Mouse (Mus musculus) hindbrain, postnatal 0 days (tissue): ENCODE data around the gene Hk2. TPM values are rescaled to one million over a fixed set of nuclear protein-coding genes. Genes with fewer than 3 reads are reported as not detected.

Experiments used
- ATAC-seq: fragments of 200-750 bp; cut with Nextera tagmentation; 2 replicates; pipeline ENCODE4 v1.8.0; 2017; ENCODE audit warnings: mild to moderate bottlenecking, moderate TSS enrichment, moderate library complexity
- DNase-seq: peaks from one replicate; pipeline ENCODE4 v3.0.0-alpha.2; 2015; ENCODE audit warnings: low spot score
- H3K27ac ChIP-seq: fragments of 300-500 bp; sonication (generic); 2 replicates; pipeline ENCODE4 v1.5.1; 2014; ENCODE audit warnings: mild to moderate bottlenecking
- H3K27me3 ChIP-seq: fragments of 300-500 bp; sonication (generic); 2 replicates; pipeline ENCODE4 v1.6.1; 2014; ENCODE audit warnings: low read length, mixed read lengths; ENCODE audit not compliant: insufficient read depth
- H3K36me3 ChIP-seq: fragments of 300-500 bp; sonication (generic); 2 replicates; pipeline ENCODE4 v1.6.1; 2014; ENCODE audit warnings: low read length, mixed read lengths; ENCODE audit not compliant: insufficient read depth
- H3K4me1 ChIP-seq: fragments of 300-500 bp; sonication (generic); 2 replicates; pipeline ENCODE4 v1.6.1; 2014; ENCODE audit warnings: antibody characterized with exemption, low read length, mixed read lengths; ENCODE audit not compliant: insufficient read depth
- H3K4me2 ChIP-seq: fragments of 300-500 bp; sonication (generic); 2 replicates; pipeline ENCODE4 v1.6.1; 2014; ENCODE audit warnings: low read depth, mild to moderate bottlenecking, low read length, moderate library complexity, mixed read lengths
- H3K4me3 ChIP-seq: fragments of 300-500 bp; sonication (generic); 2 replicates; pipeline ENCODE4 v1.5.1; 2014; ENCODE audit warnings: low read length
- H3K9ac ChIP-seq: fragments of 300-500 bp; sonication (generic); replicated peaks from 2 replicates; pipeline ENCODE4 v1.6.1; 2014; ENCODE audit warnings: mild to moderate bottlenecking, low read length, moderate library complexity, mixed read lengths
- H3K9me3 ChIP-seq: fragments of 300-500 bp; sonication (generic); 2 replicates; pipeline ENCODE4 v1.6.1; 2016; ENCODE audit warnings: low read length, mixed read lengths
- CTCF ChIP-seq: IDR thresholded peaks from 2 replicates; pipeline ENCODE4 v1.5.1; 2016; ENCODE audit warnings: antibody characterized with exemption, control low read depth, low read depth
- WGBS: fragments of 180-500 bp; shearing (Covaris S2); extraction: QIAGEN DNeasy Blood & Tissue Kit; methylation state at CpG from one replicate; pipeline ENCODE4 v1.1.7; 2014; 5-methylcytosine and 5-hydroxymethylcytosine counted together
- polyA plus RNA-seq: library from polyadenylated mRNA; unstranded; fragments of >200 nt; fragmentation: Nextera tagmentation; extraction: Ambion mirVana; gene quantifications from 2 replicates; pipeline ENCODE4 v1.2.1, GENCODE M21; 2015
- total RNA-seq: library from RNA; depleted of rRNA; stranded (reverse); fragments of >200 nt; gene quantifications from 2 replicates; pipeline ENCODE4 v1.2.3, GENCODE M21; 2014

Hk2 gene
- total and polyA plus RNA-seq, 2 experiments from 2014 or later, result 3.6 to 6.0 TPM

GRCm38 (mm10) chr6:82735347-82735746, 38.9 kb downstream of the Hk2 start:
- Histone ChIP-seq H3K9ac (no peak overlapping the region), H3K27me3 (no peaks in the 10 kb centered on the region), H3K36me3 (no peaks in the 10 kb centered on the region), H3K4me2 (no peak overlapping the region), H3K9me3 (no peaks in the 10 kb centered on the region), H3K4me3 (no peak overlapping the region), H3K27ac (no peak overlapping the region), H3K4me1 (0 out of 2 replicates have a peak, but pooled peaks cover 4% of the 10 kb centered on the region)
- DNase-seq, result peak; percentile 62
- peak; percentile 65 for TF ChIP-seq CTCF
- ATAC-seq, result no peak
- 76% methylated on average over 7 of the region's 7 CpGs for WGBS

DNA sequence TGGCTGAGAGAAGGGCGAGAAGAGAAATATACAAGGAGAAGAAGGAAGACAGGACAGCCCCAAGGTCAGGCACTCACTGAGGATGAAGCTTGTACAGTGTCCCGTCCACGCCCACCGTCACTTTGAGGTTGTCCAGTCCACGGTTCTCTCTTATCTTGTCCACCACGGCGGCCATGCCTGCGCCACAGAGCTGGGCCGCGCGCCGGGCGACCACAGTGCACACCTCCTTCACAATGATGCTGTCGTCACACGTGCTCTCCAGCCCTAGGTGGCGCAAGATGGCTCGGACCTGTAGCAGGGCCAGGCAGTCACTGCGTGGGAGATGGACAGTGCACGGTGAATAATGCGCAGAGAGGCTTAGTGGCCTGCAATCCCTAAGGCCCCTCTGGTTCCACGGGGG, 45.6 kb downstream of the Hk2 start:
- no peak for ATAC-seq
- no peak overlapping the region for H3K4me3 ChIP-seq
- 87% methylated on average over 21 of the region's 21 CpGs for WGBS
- H3K9me3 ChIP-seq, result no peaks in the 10 kb centered on the region
- H3K36me3 ChIP-seq, result no peaks in the 10 kb centered on the region
- no peaks in the 10 kb centered on the region for H3K27me3 ChIP-seq
- H3K4me2 ChIP-seq, result no peak overlapping the region
- DNase-seq, result no peak
- H3K9ac ChIP-seq, result no peak overlapping the region
- TF ChIP-seq CTCF, result no peak
- H3K4me1 ChIP-seq, result no peaks in the 10 kb centered on the region
- H3K27ac ChIP-seq, result no peak overlapping the region

DNA sequence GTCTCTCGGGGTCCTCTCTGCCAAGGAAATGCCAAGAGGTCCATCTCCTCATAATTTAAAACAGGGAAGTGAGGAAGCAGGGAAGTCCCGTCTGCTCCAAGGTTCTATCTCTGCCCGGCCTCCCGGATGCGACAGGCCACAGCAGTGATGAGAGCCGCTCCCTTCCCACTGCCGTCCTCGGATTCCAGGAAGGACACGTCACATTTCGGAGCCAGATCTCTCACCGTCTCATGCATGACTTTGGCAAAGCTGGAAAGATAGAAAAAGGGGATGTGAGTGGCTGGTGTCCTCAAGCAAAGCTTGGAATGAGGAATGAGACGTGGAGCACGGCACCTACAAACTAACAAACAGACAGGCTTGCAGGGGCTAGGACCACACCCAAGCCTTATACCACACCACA, 47.0 kb downstream of the Hk2 start:
- no peak overlapping the region for H3K4me2 ChIP-seq
- H3K27ac ChIP-seq, result no peak overlapping the region
- no peak for DNase-seq
- H3K4me1 ChIP-seq, result no peaks in the 10 kb centered on the region
- no peaks in the 10 kb centered on the region for H3K9me3 ChIP-seq
- no peak for ATAC-seq
- TF ChIP-seq CTCF, result no peak
- H3K4me3 ChIP-seq, result no peak overlapping the region
- WGBS, result 97% methylated on average over 13 of the region's 13 CpGs
- no peak overlapping the region for H3K9ac ChIP-seq
- no peaks in the 10 kb centered on the region for H3K36me3 ChIP-seq
- no peaks in the 10 kb centered on the region for H3K27me3 ChIP-seq

GRCm38 (mm10) chr6:82723321-82723720, 50.9 kb downstream of the Hk2 start:
- DNase-seq (no peak), ATAC-seq (no peak)
- Histone ChIP-seq H3K9me3 (no peaks in the 10 kb centered on the region), H3K9ac (no peak overlapping the region), H3K27ac (no peak overlapping the region), H3K36me3 (no peaks in the 10 kb centered on the region), H3K4me2 (no peak overlapping the region), H3K4me3 (no peak overlapping the region), H3K27me3 (no peaks in the 10 kb centered on the region), H3K4me1 (no peaks in the 10 kb centered on the region)
- WGBS, result 56% methylated on average over 5 of the region's 5 CpGs
- TF ChIP-seq CTCF, result no peak

DNA sequence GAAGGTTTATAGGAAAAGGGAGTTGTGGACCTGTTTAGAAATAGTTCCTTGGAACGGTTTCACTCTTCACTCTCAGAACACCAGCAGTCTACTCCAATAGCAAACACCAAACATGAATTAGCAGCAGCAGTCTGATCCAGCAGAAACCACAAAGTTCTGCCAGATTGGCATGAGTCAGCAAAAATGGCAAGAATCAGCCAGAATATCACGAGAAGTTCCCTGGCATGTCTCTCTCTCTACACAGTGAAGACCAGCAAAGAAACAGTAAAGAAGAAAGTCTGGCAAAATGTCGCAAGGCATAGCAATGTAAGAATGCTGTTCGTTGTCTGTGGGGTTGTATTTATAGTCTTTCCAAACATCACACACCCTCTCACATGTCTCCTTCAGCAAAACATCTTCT, 58.1 kb downstream of the Hk2 start:
- DNase-seq, result no peak
- no peaks in the 10 kb centered on the region for H3K27me3 ChIP-seq
- H3K4me2 ChIP-seq, result no peak overlapping the region
- no peak for TF ChIP-seq CTCF
- H3K27ac ChIP-seq, result no peak overlapping the region
- no peak for ATAC-seq
- H3K9ac ChIP-seq, result no peak overlapping the region
- H3K4me1 ChIP-seq, result no peaks in the 10 kb centered on the region; the same call in 1 of the 2 replicates
- 84% methylated on average over 4 of the region's 4 CpGs for WGBS
- H3K9me3 ChIP-seq, result no peaks in the 10 kb centered on the region
- no peak overlapping the region for H3K4me3 ChIP-seq
- H3K36me3 ChIP-seq, result no peaks in the 10 kb centered on the region

DNA sequence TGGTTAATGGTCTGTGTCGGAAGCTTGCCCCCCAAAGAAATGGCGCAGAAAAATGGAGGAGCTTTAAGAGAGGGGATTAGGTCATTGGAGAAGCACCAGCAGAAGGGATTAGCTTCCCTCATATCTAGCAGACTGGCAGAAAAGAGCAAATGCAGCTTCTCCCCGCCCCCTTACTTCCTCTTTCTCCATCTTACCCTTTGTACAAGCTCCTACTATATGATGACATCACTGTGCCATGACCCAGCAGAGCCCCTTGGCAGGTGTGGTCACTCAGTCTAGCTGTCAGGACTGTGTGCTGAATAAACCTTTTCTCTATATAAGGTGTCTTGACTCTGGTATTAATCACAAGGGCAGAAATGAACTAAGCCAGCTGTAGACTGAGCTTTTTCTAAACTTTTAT, 58.6 kb downstream of the Hk2 start:
- H3K27me3 ChIP-seq, result no peaks in the 10 kb centered on the region
- H3K9me3 ChIP-seq, result no peaks in the 10 kb centered on the region
- no peaks in the 10 kb centered on the region for H3K36me3 ChIP-seq
- no peak overlapping the region for H3K9ac ChIP-seq
- no peak for DNase-seq
- no peak overlapping the region for H3K4me3 ChIP-seq
- no peak overlapping the region for H3K4me2 ChIP-seq
- H3K27ac ChIP-seq, result no peak overlapping the region
- no peak for TF ChIP-seq CTCF
- H3K4me1 ChIP-seq, result no peaks in the 10 kb centered on the region; the same call in 1 of the 2 replicates
- no peak for ATAC-seq
- 82% methylated on average over 3 of the region's 3 CpGs for WGBS

DNA sequence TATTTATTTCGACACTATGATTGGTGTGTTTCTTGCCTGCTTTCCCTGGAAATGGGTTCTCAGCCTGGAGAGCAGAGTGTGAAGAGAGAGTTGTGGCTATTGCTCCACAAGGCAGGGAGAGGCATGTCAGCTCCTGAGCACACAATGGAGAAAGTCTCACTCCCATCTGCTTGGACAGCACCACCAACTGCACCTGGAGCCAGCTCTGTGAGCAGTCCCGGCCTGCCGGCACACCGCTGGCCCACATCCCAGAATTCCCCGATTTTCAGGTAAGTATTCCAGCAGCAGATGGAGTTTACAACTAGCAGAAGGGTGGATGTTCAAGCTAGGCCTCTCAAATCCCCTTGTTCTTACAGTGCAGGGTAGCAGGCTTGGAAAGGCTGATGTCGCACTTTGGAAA, 59.0 kb downstream of the Hk2 start:
- DNase-seq (no peak), ATAC-seq (no peak)
- H3K4me1 ChIP-seq, result no peaks in the 10 kb centered on the region; the same call in 1 of the 2 replicates
- no peak overlapping the region for H3K4me3 ChIP-seq
- no peaks in the 10 kb centered on the region for H3K9me3 ChIP-seq
- H3K27me3 ChIP-seq, result no peaks in the 10 kb centered on the region
- no peak for TF ChIP-seq CTCF
- 61% methylated on average over 6 of the region's 6 CpGs for WGBS
- no peak overlapping the region for H3K4me2 ChIP-seq
- no peaks in the 10 kb centered on the region for H3K36me3 ChIP-seq
- H3K27ac ChIP-seq, result no peak overlapping the region
- H3K9ac ChIP-seq, result no peak overlapping the region
